Mouse (Mus musculus) forebrain, embryonic 10.5 days (tissue): Measurements from ENCODE around the gene Cdh26. TPM values are rescaled to one million over a fixed set of nuclear protein-coding genes. Genes with fewer than 3 reads are reported as not detected.

Experiments used
- DNase-seq: peaks from one replicate; pipeline ENCODE4 v3.0.0-alpha.2; 2017; ENCODE audit warnings: low spot score; ENCODE audit errors: extremely low spot score
- H3K27ac ChIP-seq: fragments of 300-500 bp; sonication (generic); 2 replicates; pipeline ENCODE4 v1.5.1; 2016; ENCODE audit warnings: mild to moderate bottlenecking
- H3K27me3 ChIP-seq: fragments of 300-500 bp; sonication (generic); 2 replicates; pipeline ENCODE4 v1.6.1; 2016; ENCODE audit warnings: mild to moderate bottlenecking; ENCODE audit not compliant: poor library complexity, severe bottlenecking
- H3K36me3 ChIP-seq: fragments of 300-500 bp; sonication (generic); replicated peaks from 2 replicates; pipeline ENCODE4 v1.6.1; 2016; ENCODE audit warnings: mild to moderate bottlenecking, moderate library complexity
- H3K4me1 ChIP-seq: fragments of 300-500 bp; sonication (generic); 2 replicates; pipeline ENCODE4 v1.6.1; 2016
- H3K4me3 ChIP-seq: fragments of 300-500 bp; sonication (generic); 2 replicates; pipeline ENCODE4 v1.5.1; 2016; ENCODE audit warnings: mild to moderate bottlenecking, moderate library complexity
- H3K9me3 ChIP-seq: fragments of 300-500 bp; sonication (generic); 2 replicates; pipeline ENCODE4 v1.6.1; 2016; ENCODE audit warnings: mild to moderate bottlenecking, moderate library complexity
- WGBS: fragments of 180-500 bp; shearing (Covaris S2); methylation state at CpG from one replicate; pipeline ENCODE4 v1.1.7; 2016; 5-methylcytosine and 5-hydroxymethylcytosine counted together
- polyA plus RNA-seq: library from polyadenylated mRNA; unstranded; fragments of >200 nt; fragmentation: Nextera tagmentation; extraction: Ambion mirVana; gene quantifications from 2 replicates; pipeline ENCODE4 v1.2.1, GENCODE M21; 2016

Cdh26 gene
- polyA plus RNA-seq, 1 experiment from 2014 or later, result 0.05 TPM

DNA sequence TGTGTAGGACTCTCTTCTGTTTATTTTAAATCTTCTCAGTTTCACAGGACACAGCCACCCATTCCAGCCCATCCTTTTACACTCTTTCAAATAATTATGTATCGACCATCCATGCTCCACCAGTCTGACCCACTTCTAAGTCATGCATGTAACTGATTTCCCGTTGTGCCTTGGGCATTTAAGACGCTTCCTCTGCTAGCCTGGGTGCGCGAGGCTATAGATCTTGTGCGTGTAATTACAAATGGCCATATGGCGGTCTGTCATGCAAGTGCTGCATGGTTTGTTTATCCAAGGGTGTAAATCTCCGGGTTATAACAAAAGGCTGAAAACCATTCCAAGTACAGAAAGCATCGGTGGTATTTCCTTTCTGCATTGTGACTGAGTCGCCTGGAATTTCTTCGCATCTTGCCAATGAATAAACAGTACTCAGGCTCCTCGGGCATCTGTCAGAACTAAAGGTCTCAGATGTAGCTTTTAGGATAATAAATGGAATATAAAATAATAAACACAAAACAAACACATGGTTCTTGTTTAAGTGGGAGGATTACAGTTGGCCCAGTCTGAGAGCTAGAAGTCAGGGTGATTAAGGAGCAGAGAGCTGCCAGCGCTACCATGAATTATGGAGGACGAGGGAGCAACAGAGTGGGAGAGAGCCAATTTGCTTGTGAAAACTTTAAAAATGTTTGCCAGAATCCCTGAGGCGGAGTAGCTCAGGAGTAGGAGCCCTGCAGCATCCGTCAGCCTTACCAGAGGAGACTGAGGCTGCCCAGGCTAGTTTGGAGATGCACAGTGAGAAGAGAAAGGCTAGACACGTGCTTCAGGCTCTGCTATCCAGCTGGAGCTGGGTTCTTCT is 24.6 kb downstream of the Cdh26 start:
- no peaks in the 10 kb centered on the region for H3K9me3 ChIP-seq
- no peaks in the 10 kb centered on the region for H3K36me3 ChIP-seq
- H3K27ac ChIP-seq, result peak overlapping the region; percentile 20; the same call in 1 of the 2 replicates
- 73% methylated on average over 17 of the region's 17 CpGs for WGBS
- peaks cover 23% of the 10 kb centered on the region for H3K4me1 ChIP-seq
- H3K4me3 ChIP-seq, result no peak overlapping the region
- no peaks in the 10 kb centered on the region for H3K27me3 ChIP-seq
- DNase-seq, result no peak

GRCm38 (mm10) chr2:178457414-178457813 is 27.1 kb downstream of the Cdh26 start:
- Histone ChIP-seq H3K4me1 (peaks cover 18% of the 10 kb centered on the region; the same call in 1 of the 2 replicates), H3K9me3 (no peaks in the 10 kb centered on the region), H3K27me3 (no peaks in the 10 kb centered on the region), H3K4me3 (no peak overlapping the region), H3K36me3 (no peaks in the 10 kb centered on the region), H3K27ac (no peak overlapping the region)
- 93% methylated on average over 6 of the region's 6 CpGs for WGBS
- DNase-seq, result no peak

DNA sequence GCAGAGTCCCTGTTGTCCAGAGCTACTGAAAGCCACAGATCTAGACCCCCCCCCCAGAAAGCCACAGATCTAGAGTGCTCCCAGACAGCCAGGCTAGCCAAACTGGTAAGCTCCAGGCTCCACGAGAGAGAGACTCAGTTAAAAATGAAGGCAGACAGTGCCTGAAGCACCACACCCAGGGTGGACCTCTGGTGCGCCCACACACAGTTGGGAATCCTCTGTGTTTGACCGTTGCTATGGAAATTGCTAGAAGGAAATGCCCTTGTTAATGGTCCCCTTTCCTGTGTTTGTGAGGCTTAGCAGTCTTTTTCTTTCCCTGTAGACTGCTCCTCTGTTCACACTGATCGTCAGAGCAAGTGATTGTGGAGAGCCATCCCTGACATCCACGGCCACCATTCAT is 30.0 kb downstream of the Cdh26 start:
- no peak for DNase-seq
- Histone ChIP-seq H3K9me3 (no peaks in the 10 kb centered on the region), H3K27me3 (no peaks in the 10 kb centered on the region), H3K4me3 (no peak overlapping the region), H3K36me3 (no peaks in the 10 kb centered on the region), H3K27ac (peak overlapping the region; percentile 15; the same call in 1 of the 2 replicates), H3K4me1 (peaks cover 9% of the 10 kb centered on the region; the same call in 1 of the 2 replicates)
- 77% methylated on average over 5 of the region's 5 CpGs for WGBS

DNA sequence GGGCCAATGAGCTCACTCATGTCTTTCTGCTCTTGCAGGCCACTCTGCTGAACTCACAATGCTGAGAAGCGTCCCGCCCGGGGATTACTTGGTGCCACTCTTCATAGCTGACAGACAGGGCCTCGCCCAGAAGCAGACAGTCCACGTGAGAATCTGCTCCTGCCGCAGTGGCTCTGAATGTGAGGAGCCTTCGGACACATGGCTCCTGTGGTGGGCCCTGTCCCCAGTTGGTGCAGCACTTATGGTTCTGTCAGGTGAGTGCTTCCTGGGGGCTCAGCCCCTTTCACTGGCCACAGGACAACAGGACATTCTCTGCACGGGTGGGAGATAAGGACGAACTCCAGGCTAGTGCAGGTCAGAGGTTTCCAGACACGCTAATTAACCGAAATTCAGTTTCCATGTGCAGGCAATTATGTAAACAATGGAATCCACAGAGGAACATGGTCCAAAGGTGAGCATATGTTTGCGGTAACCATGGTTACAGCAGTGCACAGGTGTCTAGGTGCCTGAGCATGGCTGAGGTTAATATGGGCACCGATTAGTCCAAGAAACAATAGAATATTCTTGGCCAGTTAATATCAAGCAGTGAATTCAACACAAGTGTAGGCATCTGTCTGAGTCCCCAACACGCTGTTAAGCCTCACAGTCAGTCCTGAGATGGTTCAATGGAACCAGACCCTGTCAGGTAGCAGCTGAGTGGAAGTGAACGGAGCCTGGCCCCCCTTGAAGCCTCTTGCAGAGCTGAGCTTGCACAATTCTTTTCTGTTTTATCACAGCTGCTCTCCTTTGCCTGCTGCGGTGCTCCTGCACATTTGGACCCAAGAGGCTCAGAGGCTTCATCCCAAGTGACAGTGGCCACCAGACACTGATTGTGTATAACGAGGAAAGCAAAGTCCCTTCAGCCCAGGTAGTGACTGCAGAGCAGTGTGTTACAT is 41.5 kb downstream of the Cdh26 start:
- Histone ChIP-seq H3K9me3 (no peaks in the 10 kb centered on the region), H3K4me3 (no peak overlapping the region), H3K36me3 (no peaks in the 10 kb centered on the region), H3K27ac (no peak overlapping the region), H3K4me1 (peaks cover 10% of the 10 kb centered on the region), H3K27me3 (no peaks in the 10 kb centered on the region)
- WGBS, result 81% methylated on average over 17 of the region's 17 CpGs
- DNase-seq, result no peak

GRCm38 (mm10) chr2:178473916-178474315 is 43.6 kb downstream of the Cdh26 start:
- H3K4me1 ChIP-seq, result peaks cover 10% of the 10 kb centered on the region
- WGBS, result 89% methylated on average over 10 of the region's 10 CpGs
- no peak for DNase-seq
- no peak overlapping the region for H3K4me3 ChIP-seq
- H3K27me3 ChIP-seq, result no peaks in the 10 kb centered on the region
- H3K36me3 ChIP-seq, result no peaks in the 10 kb centered on the region
- H3K9me3 ChIP-seq, result no peaks in the 10 kb centered on the region
- no peak overlapping the region for H3K27ac ChIP-seq

DNA sequence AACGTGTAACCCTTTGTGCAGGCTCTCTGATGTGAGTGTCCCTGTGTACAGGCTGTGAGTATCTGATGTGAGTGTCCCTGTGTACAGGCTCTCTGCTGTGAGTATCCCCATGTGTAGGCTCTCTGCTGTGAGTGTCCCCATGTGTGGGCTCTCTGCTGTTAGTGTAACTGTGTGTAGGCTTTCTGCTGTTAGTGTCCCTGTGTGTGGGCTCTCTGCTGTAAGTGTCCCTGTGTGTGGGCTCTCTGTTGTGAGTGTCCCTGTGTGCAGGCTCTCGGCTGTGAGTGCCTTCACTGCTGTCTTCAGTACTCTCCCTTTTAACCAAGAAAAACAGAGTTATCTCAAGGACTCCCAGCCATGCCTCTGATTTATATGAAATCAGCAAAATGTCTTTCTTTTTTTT is 46.9 kb downstream of the Cdh26 start:
- Histone ChIP-seq H3K4me1 (peaks cover under 1% of the 10 kb centered on the region), H3K27me3 (no peaks in the 10 kb centered on the region), H3K36me3 (no peaks in the 10 kb centered on the region), H3K9me3 (no peaks in the 10 kb centered on the region), H3K27ac (no peak overlapping the region), H3K4me3 (no peak overlapping the region)
- 75% methylated on average over 2 of the region's 2 CpGs for WGBS
- no peak for DNase-seq

- WGBS, result 86% methylated on average over 2 of the region's 2 CpGs
- Histone ChIP-seq H3K9me3 (no peaks in the 10 kb centered on the region), H3K27ac (no peak overlapping the region), H3K27me3 (no peaks in the 10 kb centered on the region), H3K4me1 (peaks cover 10% of the 10 kb centered on the region), H3K4me3 (no peak overlapping the region), H3K36me3 (no peaks in the 10 kb centered on the region)
- no peak for DNase-seq
Observed at GRCm38 (mm10) chr2:178479011-178479410, 48.7 kb downstream of the Cdh26 start.

DNA sequence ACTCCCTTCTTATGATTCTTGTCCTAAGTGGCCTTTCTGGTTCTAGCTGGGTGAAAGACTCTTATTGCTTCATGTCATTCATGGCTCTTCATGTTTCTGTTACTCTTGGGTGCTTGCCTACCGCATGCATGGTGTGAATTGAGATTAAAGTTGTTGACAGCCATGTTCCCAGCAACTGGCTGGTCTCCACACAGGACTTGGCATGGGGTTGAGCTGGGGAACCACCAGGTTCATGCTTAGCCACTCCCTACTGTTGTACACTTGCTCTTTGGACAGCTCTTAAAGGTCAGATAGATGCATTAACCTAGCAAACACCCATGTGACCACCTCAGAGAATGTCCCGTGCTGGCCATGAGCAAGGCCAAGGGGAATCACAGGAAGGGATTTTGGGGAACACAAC is 50.6 kb downstream of the Cdh26 start:
- no peak for DNase-seq
- peaks cover 10% of the 10 kb centered on the region for H3K4me1 ChIP-seq

DNA sequence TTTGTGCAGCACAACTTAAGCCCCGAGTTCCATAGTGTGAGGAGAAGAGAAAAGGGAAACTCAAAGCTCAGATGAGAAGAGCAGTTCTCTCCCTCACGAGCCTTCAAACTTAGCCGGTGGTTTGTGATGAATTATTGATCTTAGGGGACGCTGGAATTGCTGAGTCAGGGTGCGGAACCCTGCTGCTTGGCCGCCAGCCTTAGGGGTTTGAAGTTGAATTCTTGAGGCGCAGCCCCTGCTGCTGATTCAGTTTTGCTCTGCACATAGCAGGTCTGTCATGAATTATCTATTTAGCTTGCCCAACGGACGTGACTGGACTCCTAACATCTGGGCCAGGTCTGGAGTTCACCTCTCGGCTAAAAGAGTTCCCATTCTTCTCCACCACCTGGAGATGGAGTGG is 53.1 kb downstream of the Cdh26 start:
- Histone ChIP-seq H3K27me3 (no peaks in the 10 kb centered on the region), H3K9me3 (no peaks in the 10 kb centered on the region), H3K36me3 (no peaks in the 10 kb centered on the region), H3K4me3 (no peak overlapping the region), H3K27ac (no peak overlapping the region), H3K4me1 (peaks cover 10% of the 10 kb centered on the region)
- 52% methylated on average over 10 of the region's 10 CpGs for WGBS
- DNase-seq, result no peak

More for the DNA sequence above, 50.6 kb downstream of the Cdh26 start:
- Histone ChIP-seq H3K27ac (no peak overlapping the region), H3K27me3 (no peaks in the 10 kb centered on the region), H3K36me3 (no peaks in the 10 kb centered on the region), H3K9me3 (no peaks in the 10 kb centered on the region), H3K4me3 (no peak overlapping the region)
- 90% methylated on average over 2 of the region's 2 CpGs for WGBS

GRCm38 (mm10) chr2:178488276-178488675 is 57.9 kb downstream of the Cdh26 start:
- Histone ChIP-seq H3K4me3 (no peak overlapping the region), H3K36me3 (no peaks in the 10 kb centered on the region), H3K4me1 (peaks cover 22% of the 10 kb centered on the region), H3K27me3 (no peaks in the 10 kb centered on the region), H3K27ac (no peak overlapping the region), H3K9me3 (no peaks in the 10 kb centered on the region)
- 87% methylated on average over 4 of the region's 4 CpGs for WGBS
- no peak for DNase-seq

DNA sequence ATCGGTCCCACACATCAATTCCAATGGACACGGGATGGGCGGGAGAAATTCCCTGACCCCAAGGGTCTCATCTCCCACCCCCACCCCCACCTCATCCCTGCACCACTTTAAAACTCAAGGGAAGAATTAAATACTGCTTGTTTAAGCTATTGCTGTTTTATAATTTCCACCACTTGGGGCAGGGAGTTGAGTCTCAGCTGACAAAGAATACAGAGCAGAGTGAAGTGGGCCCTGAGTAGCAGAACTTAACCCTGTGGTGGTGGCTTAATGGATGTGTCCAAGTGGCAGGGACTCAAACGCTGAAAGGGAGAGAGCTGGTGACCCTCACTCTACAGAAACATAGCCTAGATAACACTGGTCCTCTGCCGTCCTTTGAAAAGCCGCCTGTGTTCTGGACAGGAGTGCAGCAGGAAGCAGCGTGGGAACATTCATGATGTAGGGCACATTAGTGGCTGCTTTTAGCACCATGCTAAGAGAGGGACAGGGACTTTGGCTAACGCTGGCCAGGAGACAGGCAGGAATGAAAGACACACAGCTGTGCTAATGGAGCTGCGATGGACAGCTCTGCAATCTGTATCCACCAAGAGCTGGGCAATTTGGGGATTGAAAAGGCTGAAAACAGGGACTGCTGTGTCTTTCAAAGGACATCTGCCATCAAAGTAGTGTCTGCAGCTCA is 60.1 kb downstream of the Cdh26 start:
- DNase-seq, result no peak
- H3K36me3 ChIP-seq, result no peaks in the 10 kb centered on the region
- no peaks in the 10 kb centered on the region for H3K27me3 ChIP-seq
- peaks cover 31% of the 10 kb centered on the region for H3K4me1 ChIP-seq
- no peaks in the 10 kb centered on the region for H3K9me3 ChIP-seq
- 76% methylated on average over 9 of the region's 9 CpGs for WGBS
- no peak overlapping the region for H3K27ac ChIP-seq
- no peak overlapping the region for H3K4me3 ChIP-seq

DNA sequence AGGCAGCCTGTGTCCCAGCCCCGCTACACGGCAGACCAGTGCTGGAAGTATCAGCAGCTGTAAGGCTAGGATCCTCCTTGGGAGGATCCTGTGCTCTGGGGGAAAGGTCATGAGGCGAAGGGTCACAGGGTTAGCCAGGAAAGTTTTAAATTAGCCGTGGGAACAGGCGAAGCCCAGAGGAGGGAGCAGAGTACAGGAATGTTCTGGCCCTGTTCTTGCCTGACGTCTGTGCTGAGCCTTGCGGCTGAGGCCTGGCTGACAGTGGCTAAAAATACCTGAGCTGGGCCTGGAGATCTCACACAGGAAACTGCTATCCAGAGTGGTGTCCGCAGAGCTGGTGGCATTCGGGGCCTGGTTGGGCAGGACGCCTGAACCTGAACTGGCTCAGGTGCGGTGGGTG is 63.7 kb downstream of the Cdh26 start:
- DNase-seq, result no peak
- Histone ChIP-seq H3K36me3 (no peaks in the 10 kb centered on the region), H3K9me3 (no peaks in the 10 kb centered on the region), H3K27ac (no peak overlapping the region), H3K27me3 (no peaks in the 10 kb centered on the region), H3K4me3 (no peak overlapping the region), H3K4me1 (peaks cover 31% of the 10 kb centered on the region)
- 70% methylated on average over 11 of the region's 11 CpGs for WGBS
